Mouse (Mus musculus): ENCODE data around the gene Zfp622. TPM values are rescaled to one million over a fixed set of nuclear protein-coding genes. Genes with fewer than 3 reads are reported as not detected.

The Zfp622 gene
- polyA plus RNA-seq, 1 experiment: 70.8 TPM

- H3K4me3 ChIP-seq (ENCODE audit: low read depth, low read length): no peak overlapping the region
- no peak overlapping the region for H3K27ac ChIP-seq (ENCODE audit: insufficient read depth, low read length)
- no peak for TF ChIP-seq EP300 (IDR thresholded peaks at IDR 0.05; ENCODE audit: insufficient read depth, low read depth, low read length)
- TF ChIP-seq CTCF (IDR thresholded peaks at IDR 0.05; ENCODE audit: low read depth, low read length): no peak
- TF ChIP-seq POLR2A (IDR thresholded peaks at IDR 0.05; ENCODE audit: insufficient read depth, low read length): no peak
- H3K36me3 ChIP-seq (ENCODE audit: control insufficient read depth, insufficient read depth, low read length, poor library complexity, severe bottlenecking): no peaks in the 10 kb centered on the region
- H3K27me3 ChIP-seq (ENCODE audit: control insufficient read depth, insufficient read depth, low read length, poor library complexity, severe bottlenecking): no peaks in the 10 kb centered on the region
- H3K9me3 ChIP-seq (replicated peaks; ENCODE audit: control insufficient read depth, insufficient read depth, low read length, poor library complexity, severe bottlenecking): no peaks in the 10 kb centered on the region
- H3K4me1 ChIP-seq (ENCODE audit: control insufficient read depth, insufficient read depth, low read length): no peaks in the 10 kb centered on the region
- no peak overlapping the region for H3K9ac ChIP-seq (ENCODE audit: low read depth, poor library complexity, severe bottlenecking)
Observed at GRCm38 (mm10) chr15:26008621-26009020, 24.5 kb downstream of the Zfp622 start.

- Histone ChIP-seq H3K4me3 (ENCODE audit: low read depth, low read length) (no peak overlapping the region), H3K27me3 (ENCODE audit: control insufficient read depth, insufficient read depth, low read length, poor library complexity, severe bottlenecking) (no peaks in the 10 kb centered on the region), H3K9me3 (replicated peaks; ENCODE audit: control insufficient read depth, insufficient read depth, low read length, poor library complexity, severe bottlenecking) (no peaks in the 10 kb centered on the region), H3K9ac (ENCODE audit: low read depth, poor library complexity, severe bottlenecking) (no peak overlapping the region), H3K27ac (ENCODE audit: insufficient read depth, low read length) (no peak overlapping the region), H3K4me1 (ENCODE audit: control insufficient read depth, insufficient read depth, low read length) (no peaks in the 10 kb centered on the region), H3K36me3 (ENCODE audit: control insufficient read depth, insufficient read depth, low read length, poor library complexity, severe bottlenecking) (no peaks in the 10 kb centered on the region)
- TF ChIP-seq CTCF (IDR thresholded peaks at IDR 0.05; ENCODE audit: low read depth, low read length): no peak
- TF ChIP-seq POLR2A (IDR thresholded peaks at IDR 0.05; ENCODE audit: insufficient read depth, low read length): no peak
- TF ChIP-seq EP300 (IDR thresholded peaks at IDR 0.05; ENCODE audit: insufficient read depth, low read depth, low read length): no peak
Observed at GRCm38 (mm10) chr15:26012891-26013290, 28.7 kb downstream of the Zfp622 start.

DNA sequence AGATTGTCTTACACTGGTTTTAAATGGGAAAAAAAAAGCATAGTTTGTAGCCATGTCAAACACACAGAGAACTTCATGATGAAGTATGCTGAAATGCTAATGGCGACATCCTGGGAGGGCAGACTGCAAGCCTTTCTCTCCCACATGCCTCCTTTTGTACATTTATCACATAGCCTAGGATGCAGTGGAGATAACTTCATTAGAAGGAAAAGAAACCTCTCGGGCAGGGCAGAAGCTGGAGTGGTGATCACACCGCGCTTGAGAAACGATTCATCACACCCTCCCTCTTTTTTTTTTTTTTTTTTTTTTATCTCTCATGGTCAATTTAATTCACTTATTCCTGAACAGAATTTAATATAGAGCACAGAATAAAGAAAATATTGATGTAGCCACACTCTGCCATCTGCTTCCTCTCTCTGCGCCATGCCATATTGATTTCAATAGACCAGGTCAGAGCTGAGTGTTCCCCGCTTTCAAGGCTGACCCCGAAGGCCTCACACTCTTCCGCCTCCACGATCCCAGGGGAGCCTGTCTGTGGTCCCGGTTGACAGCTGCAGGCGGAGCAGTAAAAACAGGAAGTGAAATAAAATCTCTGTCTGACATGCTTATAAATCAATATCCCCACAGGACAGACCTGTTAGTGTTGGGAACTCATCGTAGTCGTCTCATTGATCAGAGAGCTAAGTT is 32.0 kb downstream of the Zfp622 start:
- Histone ChIP-seq H3K4me3 (ENCODE audit: low read depth, low read length) (no peak overlapping the region), H3K27ac (ENCODE audit: insufficient read depth, low read length) (no peak overlapping the region), H3K27me3 (ENCODE audit: control insufficient read depth, insufficient read depth, low read length, poor library complexity, severe bottlenecking) (no peaks in the 10 kb centered on the region), H3K4me1 (ENCODE audit: control insufficient read depth, insufficient read depth, low read length) (no peaks in the 10 kb centered on the region), H3K36me3 (ENCODE audit: control insufficient read depth, insufficient read depth, low read length, poor library complexity, severe bottlenecking) (no peaks in the 10 kb centered on the region), H3K9ac (ENCODE audit: low read depth, poor library complexity, severe bottlenecking) (no peak overlapping the region), H3K9me3 (replicated peaks; ENCODE audit: control insufficient read depth, insufficient read depth, low read length, poor library complexity, severe bottlenecking) (no peaks in the 10 kb centered on the region)
- no peak for TF ChIP-seq EP300 (IDR thresholded peaks at IDR 0.05; ENCODE audit: insufficient read depth, low read depth, low read length)
- no peak for TF ChIP-seq CTCF (IDR thresholded peaks at IDR 0.05; ENCODE audit: low read depth, low read length)
- no peak for TF ChIP-seq POLR2A (IDR thresholded peaks at IDR 0.05; ENCODE audit: insufficient read depth, low read length)

DNA sequence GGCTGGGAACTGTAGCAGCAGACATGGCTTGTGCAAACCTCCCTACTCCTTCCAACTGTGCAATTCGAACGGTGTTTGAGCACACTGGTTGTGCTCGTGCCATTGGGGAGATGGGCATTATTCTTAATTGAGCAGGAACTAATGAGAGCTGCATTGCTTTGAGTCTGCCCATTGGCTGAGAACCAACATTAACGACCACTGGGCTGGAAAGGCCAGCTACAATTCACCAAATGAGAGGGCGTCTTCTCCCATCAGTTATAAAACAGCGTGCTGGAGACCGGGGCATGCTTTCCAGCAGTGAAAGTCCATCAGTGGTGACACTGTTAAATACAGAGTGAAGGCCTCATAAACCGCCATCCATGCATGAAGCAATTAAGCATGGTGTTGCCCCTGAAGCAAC is 37.6 kb downstream of the Zfp622 start:
- H3K27me3 ChIP-seq (ENCODE audit: control insufficient read depth, insufficient read depth, low read length, poor library complexity, severe bottlenecking): no peaks in the 10 kb centered on the region
- no peak overlapping the region for H3K27ac ChIP-seq (ENCODE audit: insufficient read depth, low read length)
- TF ChIP-seq CTCF (IDR thresholded peaks at IDR 0.05; ENCODE audit: low read depth, low read length): no peak
- TF ChIP-seq POLR2A (IDR thresholded peaks at IDR 0.05; ENCODE audit: insufficient read depth, low read length): no peak
- TF ChIP-seq EP300 (IDR thresholded peaks at IDR 0.05; ENCODE audit: insufficient read depth, low read depth, low read length): no peak
- no peak overlapping the region for H3K9ac ChIP-seq (ENCODE audit: low read depth, poor library complexity, severe bottlenecking)
- no peak overlapping the region for H3K4me3 ChIP-seq (ENCODE audit: low read depth, low read length)
- H3K36me3 ChIP-seq (ENCODE audit: control insufficient read depth, insufficient read depth, low read length, poor library complexity, severe bottlenecking): no peaks in the 10 kb centered on the region
- H3K4me1 ChIP-seq (ENCODE audit: control insufficient read depth, insufficient read depth, low read length): no peaks in the 10 kb centered on the region
- no peaks in the 10 kb centered on the region for H3K9me3 ChIP-seq (replicated peaks; ENCODE audit: control insufficient read depth, insufficient read depth, low read length, poor library complexity, severe bottlenecking)

DNA sequence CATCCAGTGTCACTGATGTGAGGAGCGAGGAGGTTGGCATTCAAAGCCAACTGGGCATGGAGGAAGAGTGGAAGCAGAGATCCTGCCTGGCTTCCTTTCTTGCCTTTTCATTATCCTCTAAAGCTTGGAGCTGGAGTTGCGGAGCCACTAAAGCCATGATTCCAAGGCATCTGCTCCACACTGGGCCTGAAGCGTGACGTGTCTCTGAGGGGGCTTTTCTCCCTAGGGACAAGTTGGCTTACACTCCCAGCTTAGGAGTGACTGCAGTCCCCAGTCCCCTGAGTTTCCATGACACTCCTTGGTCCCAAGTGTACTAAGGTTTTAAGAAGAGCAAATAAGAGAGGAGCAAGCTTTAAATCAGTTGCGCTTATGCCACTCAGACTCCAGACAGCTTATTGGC is 38.5 kb downstream of the Zfp622 start:
- Histone ChIP-seq H3K27ac (ENCODE audit: insufficient read depth, low read length) (no peak overlapping the region), H3K4me3 (ENCODE audit: low read depth, low read length) (no peak overlapping the region), H3K9me3 (replicated peaks; ENCODE audit: control insufficient read depth, insufficient read depth, low read length, poor library complexity, severe bottlenecking) (no peaks in the 10 kb centered on the region), H3K4me1 (ENCODE audit: control insufficient read depth, insufficient read depth, low read length) (no peaks in the 10 kb centered on the region), H3K27me3 (ENCODE audit: control insufficient read depth, insufficient read depth, low read length, poor library complexity, severe bottlenecking) (no peaks in the 10 kb centered on the region), H3K36me3 (ENCODE audit: control insufficient read depth, insufficient read depth, low read length, poor library complexity, severe bottlenecking) (no peaks in the 10 kb centered on the region), H3K9ac (ENCODE audit: low read depth, poor library complexity, severe bottlenecking) (no peak overlapping the region)
- no peak for TF ChIP-seq POLR2A (IDR thresholded peaks at IDR 0.05; ENCODE audit: insufficient read depth, low read length)

- Histone ChIP-seq H3K27me3 (ENCODE audit: control insufficient read depth, insufficient read depth, low read length, poor library complexity, severe bottlenecking) (no peaks in the 10 kb centered on the region), H3K9ac (ENCODE audit: low read depth, poor library complexity, severe bottlenecking) (no peak overlapping the region), H3K4me3 (ENCODE audit: low read depth, low read length) (no peak overlapping the region), H3K27ac (ENCODE audit: insufficient read depth, low read length) (no peak overlapping the region), H3K36me3 (ENCODE audit: control insufficient read depth, insufficient read depth, low read length, poor library complexity, severe bottlenecking) (no peaks in the 10 kb centered on the region), H3K4me1 (ENCODE audit: control insufficient read depth, insufficient read depth, low read length) (no peaks in the 10 kb centered on the region), H3K9me3 (replicated peaks; ENCODE audit: control insufficient read depth, insufficient read depth, low read length, poor library complexity, severe bottlenecking) (no peaks in the 10 kb centered on the region)
- TF ChIP-seq EP300 (IDR thresholded peaks at IDR 0.05; ENCODE audit: insufficient read depth, low read depth, low read length) (no peak), CTCF (IDR thresholded peaks at IDR 0.05; ENCODE audit: low read depth, low read length) (no peak), POLR2A (IDR thresholded peaks at IDR 0.05; ENCODE audit: insufficient read depth, low read length) (no peak)
Observed at GRCm38 (mm10) chr15:26031692-26032091, 47.5 kb downstream of the Zfp622 start.
